Mouse (Mus musculus) thymus, adult 2 months (tissue): ENCODE measurements around the gene Ear1.

ENCODE experiments used
- CTCF ChIP-seq: fragments of 200-500 bp; IDR thresholded peaks from 2 replicates; pipeline ENCODE4 v1.5.1; 2012; ENCODE audit warnings: mild to moderate bottlenecking, control low read depth, low read length, moderate library complexity, borderline replicate concordance; ENCODE audit not compliant: control insufficient read depth, poor library complexity, insufficient read depth; ENCODE audit errors: extremely low read depth
- POLR2A ChIP-seq: fragments of 200-500 bp; IDR thresholded peaks from 2 replicates; pipeline ENCODE4 v1.6.1; 2012; ENCODE audit warnings: mild to moderate bottlenecking, low read length, control low read depth, moderate library complexity; ENCODE audit not compliant: control insufficient read depth, poor library complexity, insufficient read depth; ENCODE audit errors: extremely low read depth

GRCm38 (mm10) chr14:43796069-43796904 lies 79.0 kb downstream of the Ear1 start:
- TF ChIP-seq POLR2A (no peak), CTCF (no peak)
